Mouse (Mus musculus) ES-E14 (cell line): Measurements from ENCODE around the gene Def8. TPM values are rescaled to one million over a fixed set of nuclear protein-coding genes. Genes with fewer than 3 reads are reported as not detected.
"Not testable (repeated sequence)": the region's sequence is repeated elsewhere in the genome, so short reads cannot be mapped to it uniquely, and the experiment has no call there.

ENCODE experiments used
- DNase-seq: peaks from one replicate; pipeline ENCODE4 v3.0.0-alpha.2; 2013; ENCODE audit warnings: low read depth, low spot score
- H3K27ac ChIP-seq: 2 replicates; pipeline ENCODE4 v1.5.1; 2012; ENCODE audit warnings: low read depth, mild to moderate bottlenecking, low read length, moderate library complexity, mixed read lengths; ENCODE audit not compliant: poor library complexity, insufficient read depth, severe bottlenecking
- H3K36me3 ChIP-seq: 2 replicates; pipeline ENCODE4 v1.6.1; 2012; ENCODE audit warnings: mild to moderate bottlenecking, low read length, moderate library complexity, mixed read lengths; ENCODE audit not compliant: control insufficient read depth, poor library complexity, insufficient read depth, severe bottlenecking
- H3K4me1 ChIP-seq, 2 experiments: fragments of 150-350 bp in 1 of 2; sonication (generic) in 1 of 2; 2 replicates each; pipeline ENCODE4 v1.6.1; 2012; ENCODE audit warnings: low read length in 2 of 2, mild to moderate bottlenecking in 1 of 2, mixed read lengths in 1 of 2; ENCODE audit not compliant: control insufficient read depth in 2 of 2, insufficient read depth in 2 of 2, poor library complexity in 1 of 2
- H3K4me3 ChIP-seq, 2 experiments: fragments of 150-350 bp in 1 of 2; sonication (generic) in 1 of 2; 2 replicates each; pipeline ENCODE4 v1.5.1; 2012; ENCODE audit warnings: low read length in 2 of 2, low read depth in 1 of 2, mild to moderate bottlenecking in 1 of 2, mixed read lengths in 1 of 2; ENCODE audit not compliant: insufficient read depth in 1 of 2, poor library complexity in 1 of 2, severe bottlenecking in 1 of 2
- H3K9ac ChIP-seq: 2 replicates; pipeline ENCODE4 v1.6.1; 2012; ENCODE audit warnings: low read depth, mild to moderate bottlenecking, low read length, mixed read lengths; ENCODE audit not compliant: poor library complexity, insufficient read depth, severe bottlenecking
- H3K9me3 ChIP-seq: fragments of 150-350 bp; sonication (generic); 2 replicates; pipeline ENCODE4 v1.6.1; 2012; ENCODE audit warnings: low read depth, mild to moderate bottlenecking, low read length; ENCODE audit not compliant: control insufficient read depth, insufficient read depth
- CHD2 ChIP-seq: IDR thresholded peaks from 2 replicates; pipeline ENCODE4 v1.6.1; 2014; ENCODE audit warnings: mild to moderate bottlenecking, low read depth, low read length, inconsistent platforms
- HCFC1 ChIP-seq: IDR thresholded peaks from 2 replicates; pipeline ENCODE4 v1.6.1; 2012; ENCODE audit warnings: low read length, inconsistent platforms, borderline replicate concordance; ENCODE audit not compliant: insufficient read depth
- MAFK ChIP-seq: IDR thresholded peaks from 2 replicates; pipeline ENCODE4 v1.6.1; 2014; ENCODE audit warnings: mild to moderate bottlenecking, low read depth, low read length, inconsistent platforms; ENCODE audit not compliant: insufficient read depth
- ZC3H11A ChIP-seq: IDR thresholded peaks from 2 replicates; pipeline ENCODE4 v1.6.1; 2012; ENCODE audit warnings: low read depth, mild to moderate bottlenecking, inconsistent platforms, low read length, borderline replicate concordance
- ZNF384 ChIP-seq: IDR thresholded peaks from 2 replicates; pipeline ENCODE4 v1.6.1; 2012; ENCODE audit warnings: low read depth, low read length, inconsistent platforms
- in situ Hi-C, 2 experiments: fragments of 600-800 bp; cut with MboI; formaldehyde crosslinking; loops; one replicate each; pipeline ENCODE4 v1.15.1; 2025; ENCODE audit warnings: low sequenced_read_pairs in 2 of 2, inconsistent platforms in 1 of 2; ENCODE audit not compliant: unreplicated experiment in 2 of 2
- total RNA-seq: library from RNA; depleted of rRNA; stranded (reverse); fragments of 300-350 nt; gene quantifications from 2 replicates; pipeline ENCODE4 v1.2.3, GENCODE M21; 2012

Def8 gene
- total RNA-seq, 1 experiment: 42.5 TPM

- DNase-seq: peak; percentile 91
- TF ChIP-seq HCFC1 (0 out of 2 replicates have a peak, but pooled peaks have one; percentile 47), ZNF384 (no peak)
- peak overlapping the region; percentile 81 for H3K9ac ChIP-seq
- in situ Hi-C loops: no loop called here
- H3K36me3 ChIP-seq: peaks cover 46% of the 10 kb centered on the region
- H3K4me3 ChIP-seq: peak overlapping the region; percentile 79 to 80
- H3K27ac ChIP-seq: peak overlapping the region; percentile 64
- H3K4me1 ChIP-seq: peaks cover 0 to 3% of the 10 kb centered on the region in 2 experiments; a peak in 2 of 4 replicates
- H3K9me3 ChIP-seq: no peaks in the 10 kb centered on the region
Observed at GRCm38 (mm10) chr8:123453951-123454350, 30.6 kb downstream of the Def8 start.

GRCm38 (mm10) chr8:123454559-123454958, 31.2 kb downstream of the Def8 start:
- TF ChIP-seq ZNF384 (no peak), MAFK (no peak), ZC3H11A (no peak), CHD2 (no peak), HCFC1 (no peak)
- H3K4me1 ChIP-seq: peaks cover 0 to 3% of the 10 kb centered on the region in 2 experiments; a peak in 2 of 4 replicates
- in situ Hi-C loops: no loop called here
- H3K9ac ChIP-seq: peak overlapping the region; percentile 81
- DNase-seq: no peak
- H3K27ac ChIP-seq: peak overlapping the region; percentile 64; the same call in 1 of the 2 replicates
- H3K9me3 ChIP-seq: no peaks in the 10 kb centered on the region
- peaks cover 48% of the 10 kb centered on the region for H3K36me3 ChIP-seq
- peak overlapping the region; percentile 79 to 80 for H3K4me3 ChIP-seq

GRCm38 (mm10) chr8:123463651-123464050, 40.3 kb downstream of the Def8 start:
- TF ChIP-seq MAFK (no peak), ZNF384 (no peak), HCFC1 (no peak), ZC3H11A (no peak), CHD2 (no peak)
- H3K27ac ChIP-seq: no peak overlapping the region
- H3K9me3 ChIP-seq: no peaks in the 10 kb centered on the region
- in situ Hi-C loops: no loop called here
- H3K9ac ChIP-seq: no peak overlapping the region
- H3K4me1 ChIP-seq: no peaks in the 10 kb centered on the region
- peaks cover 34% of the 10 kb centered on the region for H3K36me3 ChIP-seq
- H3K4me3 ChIP-seq: no peak overlapping the region
- no peak for DNase-seq

GRCm38 (mm10) chr8:123467476-123467875, 44.1 kb downstream of the Def8 start:
- H3K4me1 ChIP-seq: no peaks in the 10 kb centered on the region
- DNase-seq: no peak
- in situ Hi-C loops: no loop called here
- H3K4me3 ChIP-seq: no peak overlapping the region
- peak; percentile 42; the same call in 1 of the 2 replicates for TF ChIP-seq MAFK
- TF ChIP-seq ZC3H11A: no peak
- no peak for TF ChIP-seq ZNF384
- no peaks in the 10 kb centered on the region for H3K9me3 ChIP-seq
- H3K27ac ChIP-seq: no peak overlapping the region
- H3K9ac ChIP-seq: no peak overlapping the region
- H3K36me3 ChIP-seq: peaks cover 6% of the 10 kb centered on the region

GRCm38 (mm10) chr8:123472991-123473390, 49.7 kb downstream of the Def8 start:
- H3K36me3 ChIP-seq, H3K9me3 ChIP-seq, H3K4me3 ChIP-seq, H3K27ac ChIP-seq, DNase-seq, H3K4me1 ChIP-seq, H3K9ac ChIP-seq, in situ Hi-C loops: not testable (repeated sequence)

GRCm38 (mm10) chr8:123474549-123474948, 51.2 kb downstream of the Def8 start:
- H3K9me3 ChIP-seq, H3K27ac ChIP-seq, H3K4me1 ChIP-seq, in situ Hi-C loops, H3K36me3 ChIP-seq, H3K4me3 ChIP-seq, H3K9ac ChIP-seq, DNase-seq: not testable (repeated sequence)
